Mouse (Mus musculus) G1E (cell line): ENCODE measurements around the gene Cfap69.

ENCODE experiments used
- CTCF ChIP-seq: IDR thresholded peaks from 2 replicates; pipeline ENCODE4 v1.5.1; 2012; ENCODE audit warnings: low read depth, low read length, inconsistent platforms, mixed read lengths
- GATA1 ChIP-seq: IDR thresholded peaks from 2 replicates; pipeline ENCODE4 v1.6.1; 2012; ENCODE audit warnings: borderline replicate concordance, low read length, inconsistent platforms, mixed read lengths
- GATA2 ChIP-seq: IDR thresholded peaks from 2 replicates; pipeline ENCODE4 v1.6.1; 2012; ENCODE audit warnings: low read depth, low read length, inconsistent platforms, borderline replicate concordance
- POLR2AphosphoS5 ChIP-seq: IDR thresholded peaks from 2 replicates; pipeline ENCODE4 v1.6.1; 2012; ENCODE audit warnings: low read depth, low read length, inconsistent platforms; ENCODE audit not compliant: insufficient replicate concordance

GRCm38 (mm10) chr5:5551110-5551509, 112.9 kb downstream of the Cfap69 start:
- TF ChIP-seq CTCF: no peak
- TF ChIP-seq GATA1: no peak
- TF ChIP-seq POLR2AphosphoS5: no peak
- TF ChIP-seq GATA2: no peak
